In genomic region chr10:91572796-91573195, GRCm38 (mm10) we compare ENCODE assay signal across 33 mouse cellular contexts.
"Had no signal": no experiment of that assay in that cellular context is flagged by ENCODE, and none has a peak within 500 bp of the region (broad histone marks: within the 10 kb centered on the region; RNA-seq: fewer than 3 reads in every experiment).

No protein-coding gene starts in this region.

- H3K4me3 ChIP-seq: heart, embryonic 10.5 days; heart, embryonic 13.5 days; heart, embryonic 15.5 days; hindbrain, embryonic 10.5 days; hindbrain, embryonic 12.5 days; hindbrain, embryonic 13.5 days; hindbrain, embryonic 15.5 days; intestine, embryonic 15.5 days; kidney, embryonic 15.5 days; left cerebral cortex, adult 2 months had no signal

- H3K9me3 ChIP-seq: heart, embryonic 10.5 days; heart, embryonic 13.5 days; heart, embryonic 15.5 days; hindbrain, embryonic 10.5 days; hindbrain, embryonic 12.5 days; hindbrain, embryonic 13.5 days; hindbrain, embryonic 15.5 days; intestine, embryonic 15.5 days; kidney, embryonic 15.5 days had no signal

- DNase-seq: heart, postnatal 10 days; heart, postnatal 14 days; heart, postnatal 36 days; heart, postnatal 4 days; kidney, adult 11 months; kidney, adult 18-20 months; kidney, adult 2 months; kidney, adult 8-10 months; kidney, adult 9 months; kidney, postnatal 10 days; kidney, postnatal 14 days; kidney, postnatal 36 days; kidney, postnatal 4 days; layer of hippocampus, adult 9-11 months; layer of hippocampus, postnatal 36 days had no signal

- ATAC-seq: hindbrain, embryonic 16.5 days; hindbrain, postnatal 0 days; inflammation-experienced regulatory T-cells, adult 6 months; intestine, embryonic 15.5 days; intestine, embryonic 16.5 days; intestine, postnatal 0 days had no signal

- H3K9ac ChIP-seq: heart, embryonic 13.5 days; heart, embryonic 15.5 days; hindbrain, embryonic 12.5 days; hindbrain, embryonic 13.5 days; hindbrain, embryonic 14.5 days; hindbrain, embryonic 15.5 days; intestine, embryonic 15.5 days; kidney, embryonic 15.5 days had no signal

- H3K27ac ChIP-seq: heart, embryonic 10.5 days; heart, embryonic 13.5 days; heart, embryonic 15.5 days; hindbrain, embryonic 10.5 days; hindbrain, embryonic 12.5 days; hindbrain, embryonic 13.5 days; hindbrain, embryonic 14.5 days; hindbrain, embryonic 15.5 days; hindbrain, postnatal 0 days; intestine, embryonic 15.5 days; kidney, embryonic 15.5 days; kidney, postnatal 0 days; left cerebral cortex, adult 2 months had no signal

- H3K4me2 ChIP-seq: heart, embryonic 11.5 days; heart, embryonic 13.5 days; heart, embryonic 15.5 days; hindbrain, embryonic 12.5 days; hindbrain, embryonic 13.5 days; hindbrain, embryonic 14.5 days; hindbrain, embryonic 15.5 days; intestine, embryonic 15.5 days; kidney, embryonic 15.5 days had no signal

- H3K4me1 ChIP-seq: heart, embryonic 10.5 days; heart, embryonic 13.5 days; heart, embryonic 15.5 days; hindbrain, embryonic 15.5 days; intestine, embryonic 15.5 days had no signal

- H3K27me3 ChIP-seq: heart, embryonic 13.5 days; heart, embryonic 15.5 days; hindbrain, embryonic 12.5 days; hindbrain, embryonic 13.5 days; hindbrain, embryonic 15.5 days; intestine, embryonic 15.5 days; kidney, embryonic 15.5 days had no signal

- H3K36me3 ChIP-seq: heart, embryonic 10.5 days; heart, embryonic 13.5 days; heart, embryonic 15.5 days; hindbrain, embryonic 10.5 days; hindbrain, embryonic 12.5 days; hindbrain, embryonic 13.5 days; hindbrain, embryonic 15.5 days; intestine, embryonic 15.5 days; kidney, embryonic 15.5 days had no signal
